Mouse (Mus musculus) granulocyte monocyte progenitor cell, adult 5-6 weeks (primary cell): ENCODE data around the gene Angpt4. TPM values are rescaled to one million over a fixed set of nuclear protein-coding genes. Genes with fewer than 3 reads are reported as not detected.

Experiments
- ATAC-seq: replicated peaks from 2 replicates; pipeline ENCODE4 v1.8.0; 2016; ENCODE audit warnings: mild to moderate bottlenecking, moderate TSS enrichment, inconsistent platforms; ENCODE audit not compliant: poor library complexity, severe bottlenecking
- total RNA-seq, 2 experiments: library from RNA; stranded (forward) in 1 of 2; stranded (reverse) in 1 of 2; fragments of 200-712, 200-1000 nt in 1 of 2; fragments of >200 nt in 1 of 2; fragmentation: Nextera tagmentation in 1 of 2; gene quantifications; 2 replicates each; pipeline ENCODE4 v1.2.3; 2014 to 2017

Gene Angpt4
- not detected in 2 replicates for total RNA-seq (2014; fragmentation: Nextera tagmentation)
- not detected in 2 replicates for total RNA-seq (2017)

DNA sequence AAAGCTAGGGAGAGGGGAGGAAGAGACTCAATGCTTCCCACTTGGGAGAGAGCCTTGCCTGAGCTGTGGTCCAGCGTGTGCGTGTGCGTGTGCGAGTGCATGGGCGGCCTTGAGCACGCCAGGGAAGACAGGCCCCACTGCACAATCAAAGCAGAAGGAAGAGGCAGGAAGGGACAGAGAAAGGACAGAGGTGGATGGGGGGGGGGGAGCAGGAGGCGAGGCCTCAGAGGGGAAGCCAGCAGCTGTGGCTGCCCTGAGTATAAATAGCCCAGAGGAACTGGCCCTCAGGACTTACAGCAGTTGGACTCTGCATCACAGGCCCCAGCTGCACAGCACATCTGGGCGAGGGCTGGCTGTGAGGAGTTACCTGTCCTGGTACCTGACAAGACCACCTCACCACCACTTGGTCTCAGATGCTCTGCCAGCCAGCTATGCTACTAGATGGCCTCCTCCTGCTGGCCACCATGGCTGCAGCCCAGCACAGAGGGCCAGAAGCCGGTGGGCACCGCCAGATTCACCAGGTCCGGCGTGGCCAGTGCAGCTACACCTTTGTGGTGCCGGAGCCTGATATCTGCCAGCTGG lies at the start of gene Angpt4:
Gene Angpt4, plus strand, starts transcription at position 292 of the 582 bp plus-strand sequence.
- peak; percentile 27; the same call in 1 of the 2 replicates for ATAC-seq

DNA sequence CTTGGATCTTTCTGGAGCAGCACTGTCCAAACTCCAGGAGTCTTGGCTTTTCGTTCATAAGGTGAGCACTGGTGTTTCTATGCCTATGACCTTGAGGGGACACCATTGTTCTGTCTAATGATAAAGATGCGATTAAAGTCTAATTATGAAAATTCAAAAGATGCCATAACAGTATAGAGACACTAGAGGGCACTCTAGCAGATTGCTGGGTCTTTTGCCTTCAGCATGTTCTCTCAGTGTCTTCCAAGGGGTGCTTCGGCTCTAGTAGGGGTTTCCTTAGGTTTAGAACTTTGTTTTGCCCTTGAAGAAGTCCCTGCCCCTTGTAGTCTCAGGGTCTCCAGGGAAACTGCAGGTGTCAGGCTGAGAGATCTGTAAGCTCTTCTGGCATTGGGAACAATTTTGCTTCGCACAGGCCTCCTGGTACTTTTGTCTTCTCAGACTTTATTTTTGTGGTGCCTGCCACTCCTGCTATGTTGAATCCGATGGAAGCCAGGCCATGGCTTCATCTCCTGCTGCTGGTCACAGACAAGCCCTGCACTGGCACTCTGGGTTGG lies 48.7 kb upstream of the Angpt4 start:
- 0 out of 2 replicates have a peak, but pooled peaks have one; percentile 16 for ATAC-seq

DNA sequence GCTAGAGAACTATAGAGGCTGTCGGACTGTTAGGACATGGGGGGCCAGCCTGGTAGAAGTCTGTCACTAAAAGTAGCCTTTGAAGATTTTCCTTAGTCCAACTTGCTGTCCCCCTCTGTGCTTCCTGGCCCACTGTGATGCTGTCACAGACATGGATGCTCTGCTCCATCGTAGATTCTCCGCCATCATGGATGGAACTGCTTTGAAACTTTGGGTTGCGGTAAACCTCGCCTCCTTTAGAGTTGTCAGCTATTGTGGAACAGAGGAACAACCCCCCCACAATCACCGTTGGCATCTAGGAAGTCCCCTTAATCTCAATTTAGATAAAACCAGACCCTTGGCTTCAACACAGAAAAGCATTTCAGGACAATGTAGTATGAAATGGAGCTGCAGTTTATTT lies 46.1 kb upstream of the Angpt4 start:
- ATAC-seq = no peak

DNA sequence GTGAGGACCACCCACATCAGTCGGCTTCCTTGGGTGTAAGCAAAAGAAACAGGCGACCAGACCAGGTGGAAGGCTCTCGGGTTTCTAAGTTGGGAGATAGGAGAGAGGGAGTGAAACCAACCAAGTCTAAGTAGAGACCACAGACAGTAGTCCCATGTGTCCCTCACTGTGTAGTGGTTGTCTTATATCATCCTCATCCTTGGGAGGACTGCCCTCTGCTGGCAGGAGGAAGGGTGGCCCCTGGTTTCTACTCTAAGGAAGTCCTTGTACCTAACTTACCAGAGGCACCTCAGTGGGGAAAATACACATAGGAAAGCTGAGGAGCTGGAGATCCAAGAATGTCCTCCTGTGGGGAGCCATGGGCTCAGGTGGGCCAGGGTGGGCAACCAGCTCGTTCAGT lies 44.5 kb upstream of the Angpt4 start:
- peak; percentile 75 for ATAC-seq

DNA sequence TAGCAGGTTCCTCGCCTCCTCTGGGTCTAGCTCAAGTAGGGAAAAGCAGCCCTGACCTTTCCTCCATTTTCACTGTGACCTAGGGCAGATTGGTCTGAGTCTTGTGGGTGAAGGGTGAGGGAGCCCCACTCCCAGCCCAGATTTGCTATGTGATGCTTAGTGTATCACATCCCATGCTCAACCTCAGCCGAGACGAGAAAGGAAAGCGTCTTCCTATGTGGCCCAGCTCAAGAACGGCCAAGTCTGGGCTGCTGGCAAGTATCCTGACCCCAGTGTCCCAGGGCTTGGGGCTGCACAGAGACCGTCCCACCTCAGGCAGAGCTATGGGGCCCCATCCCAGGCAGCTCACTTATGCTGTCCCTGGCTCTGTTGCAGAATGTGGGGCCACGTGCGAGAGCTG lies 42.8 kb upstream of the Angpt4 start:
- ATAC-seq = no peak

DNA sequence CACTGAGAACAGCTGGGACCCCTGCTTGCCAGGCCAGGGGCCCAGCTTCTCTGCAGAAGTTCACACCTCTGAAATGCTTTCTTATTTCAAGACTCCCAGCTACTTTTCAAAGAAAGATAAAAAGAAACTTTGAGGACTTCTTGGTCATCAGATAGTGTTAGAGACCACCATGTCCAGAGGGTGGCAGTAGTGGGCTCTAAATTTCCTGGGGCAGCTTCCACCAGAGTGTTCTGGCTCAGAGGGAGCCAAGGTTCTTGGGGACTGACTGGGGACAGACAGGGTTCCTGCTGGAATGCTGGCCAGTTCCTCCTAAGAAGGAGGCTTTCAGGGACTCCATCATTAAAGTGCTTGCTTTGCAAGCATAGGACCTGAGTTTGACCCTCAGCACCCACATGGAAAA lies 36.5 kb upstream of the Angpt4 start:
- ATAC-seq = peak; percentile 40; the same call in 1 of the 2 replicates

DNA sequence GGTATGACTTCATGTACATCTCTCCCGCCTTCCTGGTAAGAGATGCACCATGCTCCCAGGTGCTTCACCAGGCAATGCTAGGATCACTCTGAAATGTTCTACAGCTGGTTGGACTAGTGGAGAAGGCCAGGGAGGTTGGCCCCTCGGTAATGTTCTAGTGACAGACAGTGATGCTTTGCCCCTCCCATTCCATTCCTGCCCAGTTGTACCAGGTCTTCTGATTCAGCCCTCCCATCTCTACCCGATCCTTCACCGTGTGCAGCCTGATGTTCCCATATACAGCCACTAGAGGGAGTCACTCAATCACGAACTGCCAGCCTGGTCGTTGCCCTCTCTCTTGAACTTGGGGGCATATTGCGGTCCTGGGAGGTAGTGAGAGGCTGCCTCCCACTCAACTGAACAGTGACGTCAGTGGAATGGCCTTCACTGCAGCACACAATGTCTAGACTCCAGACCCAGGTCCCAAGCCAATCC lies 35.0 kb upstream of the Angpt4 start:
- ATAC-seq = peak; percentile 80

DNA sequence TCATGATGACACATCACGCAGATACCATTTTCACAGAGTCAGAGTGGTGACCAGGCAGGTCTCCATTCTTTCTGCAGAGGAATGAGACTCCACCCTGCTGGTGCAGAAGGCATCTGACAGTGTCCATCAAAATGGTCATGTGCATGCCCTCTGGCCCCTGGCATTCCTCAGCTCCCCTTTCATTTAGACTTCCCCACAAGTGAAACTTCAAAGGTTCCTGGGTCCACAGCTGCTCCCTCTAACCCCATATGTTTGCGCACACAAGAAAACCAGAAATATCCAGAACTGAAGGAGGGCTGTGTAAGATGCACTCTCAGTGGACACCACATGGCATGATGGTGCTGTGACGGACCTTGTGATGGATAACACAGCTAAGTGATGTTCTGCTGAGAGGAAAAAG lies 32.4 kb upstream of the Angpt4 start:
- ATAC-seq = no peak

DNA sequence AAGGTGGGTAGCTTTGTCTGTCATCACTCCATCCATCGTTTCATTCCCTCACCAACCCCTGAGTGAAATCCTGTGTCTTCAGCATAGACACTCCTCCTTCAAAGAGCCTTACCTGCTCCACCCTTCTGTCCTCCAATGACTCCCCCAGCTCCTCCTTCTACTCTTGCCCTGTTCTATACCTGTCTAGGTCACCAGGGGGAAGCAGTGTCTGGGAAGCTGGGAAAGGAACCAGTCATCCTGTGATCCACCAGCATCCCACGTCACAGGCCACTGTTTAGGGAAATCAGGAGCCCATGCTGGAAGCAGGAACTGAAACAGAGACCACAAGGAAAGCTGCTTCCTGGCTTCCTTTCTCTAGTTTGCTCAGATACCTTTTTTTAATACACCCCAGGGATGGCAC lies 31.2 kb upstream of the Angpt4 start:
- peak; percentile 54 for ATAC-seq

DNA sequence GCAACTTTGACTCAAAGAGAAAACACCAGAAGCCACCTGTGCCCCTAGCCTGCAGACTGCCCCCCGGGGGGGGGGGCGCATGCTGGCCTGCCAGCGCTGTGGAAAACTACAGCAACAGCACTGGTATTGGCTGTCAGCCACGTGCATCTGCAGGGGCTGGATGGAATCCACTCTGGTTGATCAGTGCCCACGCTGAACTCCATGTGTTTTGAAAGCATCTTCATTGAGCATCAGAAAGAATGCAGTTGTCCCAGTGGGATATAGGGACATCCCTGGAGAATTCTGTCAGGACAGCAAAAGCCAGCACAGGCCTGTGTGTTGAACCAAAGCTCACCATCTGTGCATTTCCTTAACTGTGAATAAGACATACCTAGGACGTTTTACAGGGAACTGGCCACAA lies 20.0 kb upstream of the Angpt4 start:
- no peak for ATAC-seq

DNA sequence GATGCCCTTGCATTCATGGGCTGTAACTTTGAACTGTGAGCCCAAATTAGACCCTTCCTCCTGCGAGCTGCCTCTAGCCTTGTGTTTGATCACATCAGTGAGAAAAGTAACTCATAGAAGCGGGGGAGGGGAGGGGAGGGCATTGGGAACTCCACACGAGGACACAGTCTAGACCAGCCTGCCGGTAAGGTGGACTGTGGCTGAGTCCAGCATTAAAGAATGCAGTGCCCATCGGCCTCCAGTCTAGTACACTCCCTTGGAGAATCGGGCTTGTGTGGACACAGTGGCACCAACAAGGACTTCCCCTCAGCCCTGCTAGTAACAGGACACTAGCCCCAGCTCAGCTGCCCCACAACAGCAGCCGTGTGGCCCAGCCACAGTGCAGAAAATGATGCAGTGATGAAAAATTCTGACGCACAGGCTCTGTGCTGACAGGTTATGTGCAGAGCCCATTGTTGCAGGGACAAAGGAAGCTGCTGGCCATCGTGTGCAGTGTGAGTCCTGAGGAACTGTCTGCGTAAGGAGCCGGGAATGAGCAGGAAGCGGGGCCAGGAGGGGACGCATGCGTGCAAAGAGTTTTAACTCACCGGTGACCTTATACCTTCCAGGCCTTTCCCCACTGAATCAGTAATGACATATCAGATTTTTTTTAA lies 17.8 kb upstream of the Angpt4 start:
- ATAC-seq = no peak

DNA sequence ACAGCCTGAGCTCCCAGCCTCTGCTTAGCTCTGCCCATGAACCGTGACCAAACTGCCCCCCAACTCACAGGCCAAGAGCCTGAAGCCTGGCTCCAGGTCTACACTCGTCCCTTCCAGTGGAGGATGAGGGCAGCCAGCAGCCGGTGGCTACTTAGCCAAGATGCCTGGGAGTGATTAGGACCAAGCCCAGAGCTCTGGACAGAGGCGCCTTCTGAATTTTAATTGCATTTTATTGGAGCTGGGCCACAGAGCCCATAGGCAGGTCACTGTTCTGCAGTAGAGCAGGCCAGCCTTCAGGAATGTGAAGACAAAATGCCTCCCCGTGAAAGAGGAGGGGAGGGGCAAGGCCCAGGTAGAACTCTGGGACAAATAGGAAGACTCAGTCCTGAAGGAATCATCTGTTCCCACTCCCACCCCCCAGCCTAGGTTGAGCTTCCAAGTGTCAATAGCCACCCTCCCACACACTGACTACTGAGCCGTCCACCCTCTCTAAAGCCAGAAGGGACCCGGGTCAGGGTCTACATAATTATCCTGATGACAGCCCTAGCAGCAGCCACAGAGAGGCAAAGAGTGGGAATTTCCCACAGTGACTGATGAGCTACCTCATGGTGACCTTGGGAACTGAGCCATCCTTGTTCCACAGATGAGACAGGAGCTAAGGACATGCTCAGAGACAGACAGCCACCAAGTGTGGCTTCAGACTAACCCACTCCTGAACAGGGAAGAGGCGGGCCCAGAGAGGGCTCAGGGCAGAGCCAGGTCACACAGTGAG lies 16.6 kb upstream of the Angpt4 start:
- ATAC-seq = no peak

DNA sequence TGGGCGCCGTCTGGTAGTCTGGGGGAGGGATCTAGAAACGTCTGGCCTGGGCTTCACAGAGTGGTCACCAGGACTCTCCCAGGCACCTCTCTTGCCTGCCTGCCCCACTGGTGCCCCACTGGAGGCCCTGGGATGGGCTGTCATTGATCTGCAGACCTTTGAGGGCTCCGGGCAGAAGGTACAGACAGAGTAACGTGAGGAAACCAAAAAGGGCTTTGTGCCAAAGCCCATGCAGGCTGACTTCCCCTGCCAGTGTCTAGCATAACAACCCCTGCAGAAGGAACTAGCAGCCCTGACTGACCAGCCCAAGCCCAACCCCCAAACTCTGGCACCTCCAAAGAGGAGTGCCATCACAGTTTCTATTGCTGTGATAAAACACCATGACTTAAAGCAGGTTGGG lies 15.1 kb upstream of the Angpt4 start:
- no peak for ATAC-seq

DNA sequence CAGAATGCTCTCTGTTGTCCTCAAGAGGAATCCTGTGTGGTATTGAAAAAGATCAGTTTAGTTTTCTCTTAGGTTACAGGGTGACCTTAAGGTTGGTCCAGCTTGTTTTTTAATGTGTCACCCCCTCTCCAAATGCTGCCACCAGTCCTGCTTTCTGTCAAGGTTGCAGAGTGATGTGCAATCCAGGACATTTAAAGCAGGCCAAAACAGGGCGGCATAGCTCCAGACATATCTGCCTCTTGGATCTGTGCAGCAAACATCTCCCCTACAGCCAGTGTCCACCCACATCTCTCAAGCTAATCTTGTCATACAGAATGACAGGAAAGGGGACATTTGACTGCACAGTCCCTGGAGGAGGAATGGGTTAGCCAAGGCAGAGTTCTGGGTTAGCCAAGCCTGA lies 12.9 kb upstream of the Angpt4 start:
- no peak for ATAC-seq

DNA sequence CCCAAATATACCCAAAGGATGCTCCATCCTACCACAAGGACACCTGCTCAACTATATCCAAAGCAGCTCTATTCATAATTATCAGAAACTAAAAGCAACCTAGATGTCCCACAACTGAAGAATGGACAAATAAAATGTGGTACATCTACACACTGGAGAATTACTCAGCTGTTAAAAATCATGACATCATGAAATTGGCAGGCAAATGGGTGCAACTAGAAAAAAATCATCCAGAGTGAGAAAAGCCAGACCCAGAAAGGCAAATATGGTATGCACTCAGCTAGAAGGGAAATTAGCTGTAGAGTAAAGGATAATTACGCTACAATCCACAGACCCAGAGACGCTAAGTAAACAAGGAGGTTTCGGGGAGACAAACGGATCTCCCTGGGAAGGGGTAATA lies 10.2 kb upstream of the Angpt4 start:
- no peak for ATAC-seq

DNA sequence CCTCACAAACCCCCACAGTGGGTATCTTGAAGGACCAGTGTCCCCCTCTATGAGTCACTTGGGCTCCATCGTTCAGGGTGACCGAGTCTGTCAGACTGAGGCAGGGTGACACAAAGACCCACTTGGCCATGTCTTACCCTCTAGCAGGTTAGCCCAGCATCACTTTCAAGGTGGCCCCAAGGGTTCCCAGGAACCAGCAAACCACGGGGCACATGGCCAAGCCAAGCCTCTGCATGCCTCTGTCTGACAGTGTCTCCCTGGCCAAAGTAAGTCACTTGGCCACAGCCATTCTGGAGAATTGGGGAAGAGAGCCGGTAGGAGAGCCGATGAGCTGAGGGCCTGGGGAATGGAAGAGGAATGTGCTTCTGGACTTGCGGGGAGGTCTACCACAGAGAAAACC lies 7.7 kb upstream of the Angpt4 start:
- ATAC-seq = no peak

DNA sequence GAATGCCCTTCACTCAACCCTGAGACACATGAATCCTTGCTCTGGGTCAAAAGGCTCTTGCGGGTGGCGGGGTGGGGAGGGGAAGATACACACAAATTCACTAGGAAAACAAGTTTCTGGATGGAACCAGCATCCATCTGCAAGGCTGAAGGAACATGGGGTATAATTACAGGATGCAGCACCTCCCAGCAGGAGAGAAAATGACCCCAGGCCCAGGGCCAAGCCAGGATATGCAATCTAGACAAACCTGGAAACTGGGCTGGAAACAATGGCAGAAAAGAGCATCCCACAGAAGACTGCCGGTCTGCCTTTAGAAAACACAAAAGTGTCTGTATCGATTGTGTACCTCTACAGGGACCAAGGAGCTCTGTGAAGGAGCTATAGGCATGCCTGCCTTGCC lies 7.1 kb upstream of the Angpt4 start:
- no peak for ATAC-seq

DNA sequence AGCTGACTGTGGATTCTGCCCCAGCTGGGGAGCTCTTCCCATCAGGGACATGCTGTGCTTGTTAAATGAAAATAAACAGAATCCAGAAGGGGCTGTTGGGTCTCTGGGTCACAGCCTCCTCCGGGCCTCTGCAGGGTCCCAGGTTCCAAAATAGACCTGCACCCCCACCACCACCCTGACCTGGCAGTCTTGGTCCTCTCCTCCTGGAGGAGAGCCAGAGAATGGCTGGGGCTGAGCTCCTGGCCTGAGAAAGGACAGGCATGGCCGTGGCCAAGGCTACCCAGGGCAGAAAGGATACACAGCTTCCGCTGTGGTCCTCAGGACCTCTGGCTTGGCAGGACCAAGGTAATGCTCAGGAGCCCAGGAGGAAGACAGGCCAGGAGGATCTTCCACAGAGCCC lies 6.4 kb upstream of the Angpt4 start:
- ATAC-seq = no peak

DNA sequence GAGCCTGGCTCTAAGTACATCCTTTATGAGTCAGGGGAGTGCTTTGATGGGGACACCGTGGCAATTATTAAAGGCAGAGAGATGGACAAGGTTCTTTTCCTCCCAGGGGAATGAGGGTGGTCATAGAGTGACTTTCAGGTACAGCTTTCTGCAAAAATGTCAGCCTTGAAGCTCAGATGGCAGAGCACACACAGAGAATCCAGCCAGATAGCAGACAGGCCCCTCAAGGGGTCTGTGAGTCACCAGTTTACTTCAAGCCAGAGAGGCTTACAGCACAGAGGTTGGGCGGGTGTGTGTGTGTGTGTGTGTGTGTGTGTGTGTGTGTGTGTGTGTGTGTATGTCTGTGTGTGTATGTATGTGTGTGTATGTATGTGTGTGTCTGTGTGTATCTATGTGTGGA lies 4.0 kb upstream of the Angpt4 start:
- no peak for ATAC-seq

DNA sequence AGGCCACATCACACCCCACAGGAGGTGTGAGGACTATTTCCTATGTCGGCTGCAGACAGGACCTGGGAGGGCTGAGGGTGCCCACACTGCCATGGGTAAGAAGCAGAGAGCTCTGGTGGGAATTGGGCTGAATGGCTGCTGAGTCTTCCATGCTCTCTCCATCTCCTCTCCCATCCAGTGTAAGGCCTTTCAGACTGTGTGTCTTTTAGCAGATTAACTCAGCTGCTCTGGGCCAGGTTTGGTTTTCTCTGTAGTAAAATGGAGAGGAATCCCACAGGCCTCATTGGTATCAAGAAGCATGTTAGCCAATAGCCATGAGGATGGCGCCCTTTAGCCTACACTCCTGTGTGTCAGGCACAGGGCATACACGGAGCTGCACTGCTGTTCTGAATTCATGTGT lies 1.6 kb upstream of the Angpt4 start:
- no peak for ATAC-seq

DNA sequence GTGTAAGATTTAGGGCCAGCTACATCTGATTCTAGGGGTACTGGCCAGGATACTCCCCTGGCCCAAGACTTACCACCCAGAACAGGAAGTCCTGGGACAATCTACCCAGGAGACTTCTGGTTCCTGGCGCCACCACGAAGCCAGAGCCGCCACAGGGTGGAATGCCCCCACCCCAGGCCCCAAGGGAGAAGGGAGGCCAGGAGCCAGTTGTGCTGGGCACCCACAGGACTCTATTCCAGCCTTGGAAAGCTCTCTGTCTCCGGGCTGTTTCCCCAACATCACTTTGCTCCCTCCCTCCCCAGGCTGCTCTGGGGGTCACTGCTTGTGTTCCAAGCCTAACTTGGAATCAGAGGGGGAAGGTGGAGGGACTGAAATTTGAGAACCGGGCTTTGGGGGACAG lies 512 bp upstream of the Angpt4 start:
- ATAC-seq = no peak
